Mouse (Mus musculus) forebrain, embryonic 14.5 days (tissue): ENCODE measurements around the gene Sipa1l3. TPM values are rescaled to one million over a fixed set of nuclear protein-coding genes. Genes with fewer than 3 reads are reported as not detected.

Experiments used
- ATAC-seq: fragments of 200-750 bp; cut with Nextera tagmentation; 2 replicates; pipeline ENCODE4 v1.8.0; 2017; ENCODE audit warnings: mild to moderate bottlenecking, moderate library complexity
- DNase-seq: peaks from one replicate; pipeline ENCODE4 v3.0.0-alpha.2; 2015; ENCODE audit warnings: low spot score
- H3K27ac ChIP-seq: fragments of 300-500 bp; sonication (generic); 2 replicates; pipeline ENCODE4 v1.5.1; 2014; ENCODE audit warnings: low read depth, mild to moderate bottlenecking, control low read depth, low read length, moderate library complexity
- H3K27me3 ChIP-seq: fragments of 300-500 bp; sonication (generic); replicated peaks from 2 replicates; pipeline ENCODE4 v1.6.1; 2014; ENCODE audit warnings: low read length, control low read depth, mixed read lengths; ENCODE audit not compliant: control insufficient read depth, insufficient read depth
- H3K36me3 ChIP-seq: fragments of 300-500 bp; sonication (generic); 2 replicates; pipeline ENCODE4 v1.6.1; 2014; ENCODE audit warnings: low read length, control low read depth; ENCODE audit not compliant: control insufficient read depth, insufficient read depth
- H3K4me1 ChIP-seq: fragments of 300-500 bp; sonication (generic); 2 replicates; pipeline ENCODE4 v1.6.1; 2014; ENCODE audit warnings: antibody characterized with exemption, low read length, control low read depth; ENCODE audit not compliant: control insufficient read depth, insufficient read depth
- H3K4me2 ChIP-seq: fragments of 300-500 bp; sonication (generic); 2 replicates; pipeline ENCODE4 v1.6.1; 2014; ENCODE audit warnings: mild to moderate bottlenecking, control low read depth, low read length
- H3K4me3 ChIP-seq: fragments of 300-500 bp; sonication (generic); 2 replicates; pipeline ENCODE4 v1.5.1; 2014; ENCODE audit warnings: low read depth, low read length, control low read depth
- H3K9ac ChIP-seq: fragments of 300-500 bp; sonication (generic); 2 replicates; pipeline ENCODE4 v1.6.1; 2014; ENCODE audit warnings: mild to moderate bottlenecking, low read length, control low read depth, moderate library complexity
- H3K9me3 ChIP-seq: fragments of 300-500 bp; sonication (generic); replicated peaks from 2 replicates; pipeline ENCODE4 v1.6.1; 2016; ENCODE audit warnings: low read length, control low read depth, mixed read lengths; ENCODE audit not compliant: control insufficient read depth
- WGBS: fragments of 180-500 bp; shearing (Covaris S2); extraction: QIAGEN DNeasy Blood & Tissue Kit; methylation state at CpG from one replicate; pipeline ENCODE4 v1.1.7; 2014; 5-methylcytosine and 5-hydroxymethylcytosine counted together
- polyA plus RNA-seq: library from polyadenylated mRNA; unstranded; fragments of >200 nt; fragmentation: Nextera tagmentation; extraction: Ambion mirVana; gene quantifications from 2 replicates; pipeline ENCODE4 v1.2.1, GENCODE M21; 2014

The Sipa1l3 gene
- polyA plus RNA-seq, 1 experiment from 2014 or later, result 6.2 TPM

DNA sequence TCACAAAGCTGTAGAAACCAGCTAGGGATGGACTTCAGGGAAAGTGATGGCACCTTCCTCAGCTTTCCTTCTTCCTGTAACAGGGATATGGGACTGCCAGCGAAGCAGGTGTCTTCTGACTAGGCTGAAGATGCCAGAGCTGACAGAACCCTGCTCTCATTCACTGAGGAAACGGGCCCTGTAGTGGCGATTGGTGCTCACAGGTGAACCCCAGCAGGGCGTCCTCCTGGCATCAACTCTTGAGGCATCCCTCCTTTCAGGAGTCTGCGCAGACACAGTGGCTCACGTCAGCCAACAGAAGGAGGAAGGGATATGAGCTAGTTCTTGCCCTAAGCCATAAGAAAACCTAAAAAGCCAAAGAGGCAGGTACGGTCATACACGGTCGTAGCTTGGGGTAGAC lies 17.2 kb downstream of the Sipa1l3 start:
- Histone ChIP-seq H3K27me3 (no peaks in the 10 kb centered on the region), H3K9ac (no peak overlapping the region), H3K9me3 (no peaks in the 10 kb centered on the region), H3K4me3 (no peak overlapping the region), H3K36me3 (no peaks in the 10 kb centered on the region), H3K27ac (no peak overlapping the region), H3K4me1 (peaks cover 20% of the 10 kb centered on the region), H3K4me2 (no peak overlapping the region)
- DNase-seq (no peak), ATAC-seq (no peak)
- 93% methylated on average over 9 of the region's 9 CpGs for WGBS

DNA sequence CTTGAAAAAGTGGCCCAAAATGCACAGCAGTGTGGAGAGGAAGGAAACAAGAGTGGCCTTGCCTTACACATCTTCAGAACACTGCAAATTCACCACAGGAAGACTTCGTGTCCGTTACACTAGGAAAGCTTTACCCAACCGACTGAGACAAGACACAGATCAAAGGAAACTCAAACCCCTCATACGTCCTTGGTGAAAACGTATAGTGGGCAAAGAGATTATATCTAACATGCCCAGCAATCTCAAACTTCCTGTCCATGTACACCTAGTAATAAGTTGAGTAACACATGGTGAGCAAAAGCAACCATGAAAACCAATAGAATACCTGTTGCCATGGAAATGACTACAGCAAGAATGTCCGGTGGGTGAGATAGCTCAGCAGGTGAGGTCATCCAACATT lies 19.4 kb downstream of the Sipa1l3 start:
- Histone ChIP-seq H3K4me3 (no peak overlapping the region), H3K36me3 (no peaks in the 10 kb centered on the region), H3K27ac (no peak overlapping the region), H3K27me3 (no peaks in the 10 kb centered on the region), H3K9ac (no peak overlapping the region), H3K4me1 (peaks cover 11% of the 10 kb centered on the region), H3K9me3 (no peaks in the 10 kb centered on the region), H3K4me2 (no peak overlapping the region)
- ATAC-seq (no peak), DNase-seq (no peak)
- 91% methylated on average over 6 of the region's 6 CpGs for WGBS

DNA sequence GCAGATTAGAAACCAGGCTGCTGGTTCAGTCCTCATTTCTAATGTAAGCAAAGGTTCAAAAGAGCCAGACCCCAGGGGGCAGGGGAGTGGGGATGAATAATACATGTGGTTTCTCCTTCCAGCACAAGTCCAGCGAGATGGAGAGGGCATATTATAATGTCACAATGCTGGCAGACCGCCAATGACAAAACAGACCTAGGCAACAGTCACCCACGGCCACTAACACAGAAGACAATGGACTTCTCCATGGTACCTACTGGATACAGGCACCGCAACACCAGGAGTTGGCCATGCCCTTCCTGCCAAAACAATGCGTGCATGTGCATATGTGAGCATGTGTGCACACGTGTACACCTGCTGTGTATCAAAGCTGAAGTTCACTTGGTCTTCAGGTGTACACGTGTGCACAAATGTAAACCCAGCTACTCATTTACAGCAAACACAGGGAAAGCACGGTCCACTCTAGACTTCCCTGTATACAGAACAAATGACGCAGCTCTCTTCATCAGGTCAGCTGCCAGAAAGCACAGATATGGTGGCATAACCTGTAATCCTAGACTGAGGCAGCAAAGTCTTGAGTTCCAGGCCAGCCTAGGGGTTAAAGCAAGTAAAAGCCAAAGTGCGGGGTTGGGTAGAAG lies 21.4 kb downstream of the Sipa1l3 start:
- DNase-seq (peak; percentile 56), ATAC-seq (peak; percentile 40; the same call in 1 of the 2 replicates)
- Histone ChIP-seq H3K4me3 (no peak overlapping the region), H3K27ac (no peak overlapping the region), H3K4me2 (no peak overlapping the region), H3K9ac (no peak overlapping the region), H3K27me3 (no peaks in the 10 kb centered on the region), H3K9me3 (no peaks in the 10 kb centered on the region), H3K36me3 (no peaks in the 10 kb centered on the region), H3K4me1 (peaks cover 11% of the 10 kb centered on the region)
- WGBS, result 62% methylated on average over 10 of the region's 10 CpGs

DNA sequence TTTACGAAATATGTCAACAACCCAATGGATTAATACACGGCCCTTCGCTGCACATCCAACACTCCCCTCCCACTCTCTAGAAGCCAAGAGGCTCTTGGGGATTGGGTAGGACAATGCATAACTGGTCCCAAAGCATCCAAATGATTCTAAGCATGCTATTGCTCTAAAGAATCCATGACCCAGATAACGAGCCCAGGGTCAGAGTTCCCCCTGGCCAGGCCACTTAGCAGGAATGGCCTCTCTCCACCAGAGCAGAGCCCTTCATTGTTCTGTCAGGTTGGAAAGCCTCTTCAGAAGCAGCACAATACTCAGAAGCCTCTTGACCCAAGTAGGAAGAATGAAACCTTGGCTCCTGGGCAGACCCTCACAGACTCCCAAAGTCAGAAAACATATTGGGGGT lies 22.1 kb downstream of the Sipa1l3 start:
- Histone ChIP-seq H3K27ac (no peak overlapping the region), H3K9ac (no peak overlapping the region), H3K36me3 (no peaks in the 10 kb centered on the region), H3K4me2 (no peak overlapping the region), H3K27me3 (no peaks in the 10 kb centered on the region), H3K4me3 (no peak overlapping the region), H3K4me1 (peaks cover 11% of the 10 kb centered on the region), H3K9me3 (no peaks in the 10 kb centered on the region)
- 58% methylated on average over 4 of the region's 4 CpGs for WGBS
- ATAC-seq (no peak), DNase-seq (no peak)

DNA sequence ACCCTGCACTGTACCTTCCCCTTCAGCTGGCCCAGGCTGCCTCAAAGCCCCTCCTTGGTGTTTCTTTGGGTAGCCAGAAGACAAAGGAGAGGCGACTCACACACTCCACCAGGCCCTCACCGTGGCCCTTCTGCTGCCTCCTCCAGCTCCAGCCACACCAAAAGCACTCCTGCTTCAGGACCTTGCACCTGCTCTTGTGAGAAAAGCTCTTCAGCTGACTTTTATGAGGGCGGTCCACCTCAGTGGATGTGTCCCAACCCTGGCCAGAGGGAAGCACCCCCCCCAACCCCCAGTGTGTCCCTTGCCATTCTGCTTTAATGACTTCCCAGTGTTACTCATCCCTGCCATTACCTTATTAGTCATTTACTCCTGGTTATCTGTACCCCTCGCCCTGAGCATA lies 22.6 kb downstream of the Sipa1l3 start:
- H3K4me1 ChIP-seq, result peaks cover 11% of the 10 kb centered on the region
- H3K4me2 ChIP-seq, result no peak overlapping the region
- no peaks in the 10 kb centered on the region for H3K36me3 ChIP-seq
- ATAC-seq (no peak), DNase-seq (no peak)
- WGBS, result 64% methylated on average over 4 of the region's 4 CpGs
- no peak overlapping the region for H3K9ac ChIP-seq
- H3K27ac ChIP-seq, result no peak overlapping the region
- no peak overlapping the region for H3K4me3 ChIP-seq
- H3K9me3 ChIP-seq, result no peaks in the 10 kb centered on the region
- H3K27me3 ChIP-seq, result no peaks in the 10 kb centered on the region

DNA sequence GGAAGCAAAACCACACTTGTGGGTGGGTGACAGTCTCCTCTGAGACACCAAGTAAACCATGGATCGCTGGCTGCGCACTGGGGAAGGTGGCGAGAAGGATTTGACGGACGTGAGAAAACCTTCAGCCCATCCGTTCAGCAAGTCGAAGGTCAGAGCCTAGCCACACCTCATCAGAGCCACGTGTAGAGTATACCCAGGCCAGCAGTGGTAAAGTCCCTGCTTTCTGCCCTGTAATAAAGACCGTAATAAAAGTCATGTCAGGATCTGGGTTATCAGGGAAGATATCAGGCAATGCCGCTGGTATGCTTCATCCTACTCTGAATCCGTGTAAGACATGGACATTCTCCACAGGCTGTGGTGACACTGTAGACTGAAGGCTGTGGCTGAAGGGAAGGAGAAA lies 23.6 kb downstream of the Sipa1l3 start:
- Histone ChIP-seq H3K36me3 (no peaks in the 10 kb centered on the region), H3K9me3 (no peaks in the 10 kb centered on the region), H3K4me1 (peaks cover 18% of the 10 kb centered on the region), H3K4me2 (no peak overlapping the region), H3K4me3 (no peak overlapping the region), H3K27ac (no peak overlapping the region), H3K27me3 (no peaks in the 10 kb centered on the region), H3K9ac (no peak overlapping the region)
- ATAC-seq (no peak), DNase-seq (no peak)
- 93% methylated on average over 11 of the region's 11 CpGs for WGBS

DNA sequence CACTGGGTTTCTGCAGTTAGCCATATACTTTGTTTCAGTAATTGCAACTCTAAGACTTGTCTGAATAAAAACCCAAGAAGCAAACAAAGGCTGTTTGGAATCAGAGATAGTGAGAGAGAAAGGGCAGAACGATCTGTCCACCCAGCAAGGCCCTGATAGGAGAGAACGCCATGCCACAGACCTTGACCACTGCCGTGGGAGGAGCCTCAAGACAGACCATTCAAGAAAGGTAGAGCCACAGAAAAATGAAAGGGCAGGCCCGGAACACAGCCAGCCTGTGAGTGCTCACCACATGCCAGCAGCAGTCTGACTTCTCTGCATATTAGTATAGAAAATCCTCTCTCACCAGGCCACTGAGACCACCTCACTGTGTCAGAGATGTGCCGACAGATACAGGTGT lies 24.4 kb downstream of the Sipa1l3 start:
- Histone ChIP-seq H3K9me3 (no peaks in the 10 kb centered on the region), H3K9ac (no peak overlapping the region), H3K27ac (no peak overlapping the region), H3K36me3 (no peaks in the 10 kb centered on the region), H3K4me3 (no peak overlapping the region), H3K4me1 (peaks cover 20% of the 10 kb centered on the region), H3K4me2 (no peak overlapping the region), H3K27me3 (no peaks in the 10 kb centered on the region)
- ATAC-seq (no peak), DNase-seq (no peak)
- 85% methylated on average over 5 of the region's 5 CpGs for WGBS

DNA sequence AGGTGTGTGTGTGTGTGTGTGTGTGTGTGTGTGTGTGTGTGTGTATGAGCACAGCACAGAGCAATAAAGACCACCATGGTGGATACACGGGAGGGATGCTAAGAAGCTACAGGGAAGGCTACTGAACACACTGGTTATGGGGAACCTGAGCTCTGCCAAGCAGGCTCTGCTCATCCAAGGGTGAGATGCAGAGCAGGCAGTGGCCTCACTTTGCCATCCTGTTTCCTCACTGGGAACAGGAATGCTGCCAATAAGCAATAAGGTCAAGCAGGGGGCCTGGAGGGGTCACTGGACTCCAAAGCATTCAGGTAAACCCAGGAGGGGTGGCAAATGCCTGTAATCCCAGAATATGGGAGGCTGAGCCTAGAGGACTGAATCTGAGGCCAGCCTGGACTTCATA lies 25.4 kb downstream of the Sipa1l3 start:
- H3K4me3 ChIP-seq, result no peak overlapping the region
- H3K27me3 ChIP-seq, result no peaks in the 10 kb centered on the region
- WGBS, result 62% methylated on average over 1 of the region's 1 CpGs
- H3K27ac ChIP-seq, result no peak overlapping the region
- DNase-seq, result no peak
- ATAC-seq, result no peak
- H3K9ac ChIP-seq, result no peak overlapping the region
- no peaks in the 10 kb centered on the region for H3K36me3 ChIP-seq
- no peak overlapping the region for H3K4me2 ChIP-seq
- H3K4me1 ChIP-seq, result peaks cover 20% of the 10 kb centered on the region
- H3K9me3 ChIP-seq, result no peaks in the 10 kb centered on the region

DNA sequence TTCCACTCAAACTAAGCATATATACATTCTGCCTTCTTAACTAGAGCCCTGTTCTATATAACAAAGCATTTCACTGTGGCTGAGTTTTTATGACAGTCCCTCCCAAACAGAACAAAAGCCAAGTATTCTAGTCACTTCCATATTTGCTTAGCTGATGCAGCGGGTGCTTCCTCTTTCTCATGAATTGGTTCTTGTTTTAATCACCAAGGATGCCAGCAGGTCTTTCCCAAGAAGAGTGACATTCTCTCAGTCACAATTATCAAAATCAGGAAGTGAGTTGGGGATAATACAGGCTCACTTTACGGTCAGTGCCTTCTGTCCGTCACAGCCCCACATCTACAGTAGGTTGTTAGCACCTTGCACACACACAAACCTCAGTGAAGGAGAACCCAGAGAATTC lies 26.6 kb downstream of the Sipa1l3 start:
- ATAC-seq (no peak), DNase-seq (no peak)
- Histone ChIP-seq H3K4me2 (no peak overlapping the region), H3K27ac (no peak overlapping the region), H3K36me3 (no peaks in the 10 kb centered on the region), H3K9ac (no peak overlapping the region), H3K4me1 (peaks cover 16% of the 10 kb centered on the region), H3K27me3 (no peaks in the 10 kb centered on the region), H3K4me3 (no peak overlapping the region), H3K9me3 (no peaks in the 10 kb centered on the region)
- WGBS, result 83% methylated on average over 3 of the region's 3 CpGs
